Mouse (Mus musculus) MEL (cell line): ENCODE measurements at regions not wholly inside any gene's neighbourhood (a gene's known extent, or its start where the extent isn't known, plus 50 kb on each side); places are given as distances from the start of the nearest gene placed in this dataset.

Experiments
- CHD2 ChIP-seq: IDR thresholded peaks from 2 replicates; pipeline ENCODE4 v1.6.1; 2011; ENCODE audit warnings: low read length, improper control_type of control experiment
- CTCF ChIP-seq, 3 experiments: IDR thresholded peaks in 2 of 3; conservative IDR thresholded peaks in 1 of 3; 2 replicates each; pipeline ENCODE4 v1.5.1; 2011 to 2012; ENCODE audit warnings: low read length in 3 of 3, low read depth in 2 of 3, mild to moderate bottlenecking in 2 of 3, improper control_type of control experiment in 1 of 3, inconsistent platforms in 1 of 3, mixed read lengths in 1 of 3, moderate library complexity in 1 of 3; ENCODE audit not compliant: control insufficient read depth in 1 of 3, insufficient read depth in 1 of 3, poor library complexity in 1 of 3, severe bottlenecking in 1 of 3
- E2F4 ChIP-seq: IDR thresholded peaks from 2 replicates; pipeline ENCODE4 v1.6.1; 2011; ENCODE audit warnings: low read depth, low read length, improper control_type of control experiment, borderline replicate concordance
- ELF1 ChIP-seq: IDR thresholded peaks from 2 replicates; pipeline ENCODE4 v1.6.1; 2014; ENCODE audit warnings: low read depth, mild to moderate bottlenecking, inconsistent platforms, low read length, improper control_type of control experiment, moderate library complexity
- EP300 ChIP-seq, 2 experiments: IDR thresholded peaks; 2 replicates each; pipeline ENCODE4 v1.6.1; 2011; ENCODE audit warnings: improper control_type of control experiment in 2 of 2, low read length in 2 of 2, low read depth in 1 of 2, mild to moderate bottlenecking in 1 of 2
- GATA1 ChIP-seq: IDR thresholded peaks from 2 replicates; pipeline ENCODE4 v1.6.1; 2011; ENCODE audit warnings: low read depth, low read length, improper control_type of control experiment
- KAT2A ChIP-seq: conservative IDR thresholded peaks from 2 replicates; pipeline ENCODE4 v1.6.1; 2012; ENCODE audit warnings: low read depth, low read length, improper control_type of control experiment, inconsistent platforms
- MEF2A ChIP-seq: IDR thresholded peaks from 2 replicates; pipeline ENCODE4 v1.6.1; 2014; ENCODE audit warnings: low read depth, mild to moderate bottlenecking, inconsistent platforms, low read length, improper control_type of control experiment; ENCODE audit not compliant: poor library complexity, insufficient replicate concordance, severe bottlenecking; ENCODE audit errors: extremely low read depth
- MXI1 ChIP-seq: IDR thresholded peaks from 2 replicates; pipeline ENCODE4 v1.6.1; 2011; ENCODE audit warnings: mild to moderate bottlenecking, low read depth, low read length, improper control_type of control experiment
- POLR2A ChIP-seq, 2 experiments: IDR thresholded peaks; 2 replicates each; pipeline ENCODE4 v1.6.1; 2011 to 2012; ENCODE audit warnings: low read length in 2 of 2, mild to moderate bottlenecking in 2 of 2, control low read depth in 1 of 2, improper control_type of control experiment in 1 of 2, low read depth in 1 of 2, moderate library complexity in 1 of 2; ENCODE audit not compliant: control insufficient read depth in 1 of 2, insufficient read depth in 1 of 2, poor library complexity in 1 of 2
- TBP ChIP-seq: IDR thresholded peaks from 2 replicates; pipeline ENCODE4 v1.8.0; 2011; ENCODE audit warnings: low read depth, low read length, improper control_type of control experiment
- TCF12 ChIP-seq: IDR thresholded peaks from 2 replicates; pipeline ENCODE4 v1.6.1; 2014; ENCODE audit warnings: low read depth, mild to moderate bottlenecking, inconsistent platforms, low read length, improper control_type of control experiment, moderate library complexity
- ZKSCAN1 ChIP-seq: IDR thresholded peaks from 2 replicates; pipeline ENCODE4 v1.6.1; 2012; ENCODE audit warnings: low read depth, mild to moderate bottlenecking, inconsistent platforms, low read length, improper control_type of control experiment, moderate library complexity

GRCm38 (mm10) chr12:35846905-35847610 is 78.4 kb upstream of the Agr3 start:
- TF ChIP-seq ZKSCAN1, result no peak
- no peak for TF ChIP-seq CTCF (IDR thresholded peaks at IDR 0.05 in 2 of 3, conservative IDR thresholded peaks at IDR 0.05 in 1 of 3; ENCODE audit: control insufficient read depth in 1 of 3, insufficient read depth in 1 of 3, low read depth in 2 of 3, low read length in 3 of 3, poor library complexity in 1 of 3, severe bottlenecking in 1 of 3)
- no peak for TF ChIP-seq GATA1
- no peak for TF ChIP-seq KAT2A
- TF ChIP-seq MEF2A, result no peak
- TF ChIP-seq POLR2A (IDR thresholded peaks at IDR 0.05; ENCODE audit: control insufficient read depth in 1 of 2, insufficient read depth in 1 of 2, low read depth in 1 of 2, low read length in 2 of 2, poor library complexity in 1 of 2), result no peak
- TF ChIP-seq E2F4, result no peak
- no peak for TF ChIP-seq TCF12
- TF ChIP-seq CHD2, result no peak
- TF ChIP-seq TBP, result no peak
- no peak for TF ChIP-seq EP300 (IDR thresholded peaks at IDR 0.05; ENCODE audit: low read depth in 1 of 2, low read length in 2 of 2)
- TF ChIP-seq ELF1, result no peak
- TF ChIP-seq MXI1, result no peak
